Comparison of ENCODE assay signal across 14 mouse cellular contexts in genomic region chr4:100226619-100227018, GRCm38 (mm10).
DNase-seq lines count a peak whose midpoint lies in the region; ATAC-seq and TF ChIP-seq lines count a peak whose summit lies in the region.
"Had no signal": no experiment of that assay in that cellular context is flagged by ENCODE, and none has a peak within 500 bp of the region (broad histone marks: within the 10 kb centered on the region; RNA-seq: fewer than 3 reads in every experiment).

No protein-coding gene starts in this region.

- H3K4me3 ChIP-seq in kidney, adult 2 months (ENCODE audit: insufficient read depth, low read depth, low read length): no peak overlapping the region
- no peak overlapping the region for H3K4me3 ChIP-seq in kidney, embryonic 15.5 days (replicated peaks)
- H3K4me3 ChIP-seq in heart, embryonic 11.5 days (ENCODE audit: low read depth, low read length): no peak overlapping the region
- H3K4me3 ChIP-seq: limb, embryonic 12.5 days had no signal

- TF ChIP-seq CTCF in kidney, adult 2 months (conservative IDR thresholded peaks at IDR 0.05; ENCODE audit: insufficient read depth, insufficient read length, low read depth, low read length): no peak

- no peaks in the 10 kb centered on the region for H3K36me3 ChIP-seq in kidney, adult 2 months (ENCODE audit: control insufficient read depth, insufficient read depth, low read length)
- H3K36me3 ChIP-seq in kidney, embryonic 15.5 days: no peaks in the 10 kb centered on the region
- H3K36me3 ChIP-seq in heart, embryonic 11.5 days (ENCODE audit: control insufficient read depth, insufficient read depth, low read length): no peaks in the 10 kb centered on the region
- H3K36me3 ChIP-seq: limb, embryonic 12.5 days had no signal

- no peaks in the 10 kb centered on the region for H3K27me3 ChIP-seq in kidney, adult 2 months (replicated peaks; ENCODE audit: control insufficient read depth, insufficient read depth, low read length)
- H3K27me3 ChIP-seq in kidney, embryonic 15.5 days: no peaks in the 10 kb centered on the region
- no peaks in the 10 kb centered on the region for H3K27me3 ChIP-seq in heart, embryonic 11.5 days (ENCODE audit: control insufficient read depth, insufficient read depth, low read length)
- H3K27me3 ChIP-seq: CH12.LX had no signal

- no peak overlapping the region for H3K27ac ChIP-seq in kidney, adult 2 months (ENCODE audit: insufficient read depth, low read depth, low read length)
- no peak overlapping the region for H3K27ac ChIP-seq in kidney, embryonic 15.5 days
- peak overlapping the region; percentile 68 for H3K27ac ChIP-seq in heart, embryonic 11.5 days (ENCODE audit: low read depth, low read length)
- H3K27ac ChIP-seq: hindbrain, postnatal 0 days; limb, embryonic 12.5 days; macrophage had no signal

- peak; percentile 63 for DNase-seq in kidney, adult 2 months
- peak; percentile 81 for DNase-seq in heart, postnatal 4 days
- peak; percentile 49 for DNase-seq in lung, postnatal 36 days
- no peak for DNase-seq in cerebellum, postnatal 36 days
- DNase-seq: gastrocnemius, postnatal 10 days had no signal

- H3K4me2 ChIP-seq in kidney, embryonic 15.5 days: no peak overlapping the region
- H3K4me2 ChIP-seq in heart, embryonic 11.5 days: no peak overlapping the region
- H3K4me2 ChIP-seq: limb, embryonic 12.5 days had no signal

- WGBS in kidney, adult 2 months: 45% methylated on average over 4 of the region's 4 CpGs
- 54% methylated on average over 4 of the region's 4 CpGs for WGBS in kidney, embryonic 15.5 days
- WGBS in heart, embryonic 11.5 days (ENCODE audit: insufficient replicate concordance): 21% methylated on average over 4 of the region's 4 CpGs

- H3K4me1 ChIP-seq in kidney, adult 2 months (ENCODE audit: control insufficient read depth, insufficient read depth, low read length): peaks cover 17% of the 10 kb centered on the region; the same call in 1 of the 2 replicates
- H3K4me1 ChIP-seq in kidney, embryonic 15.5 days: peaks cover 34% of the 10 kb centered on the region
- peaks cover 37% of the 10 kb centered on the region for H3K4me1 ChIP-seq in heart, embryonic 11.5 days (ENCODE audit: control insufficient read depth, insufficient read depth, low read length)

- TF ChIP-seq POLR2A in kidney, adult 2 months (IDR thresholded peaks at IDR 0.05; ENCODE audit: low read depth, low read length): no peak

- no peak overlapping the region for H3K9ac ChIP-seq in kidney, embryonic 15.5 days
- no peak overlapping the region for H3K9ac ChIP-seq in heart, embryonic 11.5 days (ENCODE audit: low read depth, low read length)
- H3K9ac ChIP-seq: limb, embryonic 12.5 days had no signal

- no peaks in the 10 kb centered on the region for H3K9me3 ChIP-seq in kidney, embryonic 15.5 days (replicated peaks)
- H3K9me3 ChIP-seq in heart, embryonic 11.5 days (replicated peaks; ENCODE audit: control insufficient read depth, low read length): no peaks in the 10 kb centered on the region
- H3K9me3 ChIP-seq: limb, embryonic 12.5 days had no signal

- ATAC-seq in kidney, embryonic 15.5 days (replicated peaks; ENCODE audit: low FRiP score): no peak
- peak; percentile 42; the same call in 1 of the 2 replicates for ATAC-seq in heart, embryonic 11.5 days (replicated peaks; ENCODE audit: insufficient number of reproducible peaks, low FRiP score, low TSS enrichment)
- no peak for ATAC-seq in monocyte, adult 5-6 weeks (replicated peaks; ENCODE audit: insufficient number of reproducible peaks, low FRiP score, low TSS enrichment, poor library complexity, severe bottlenecking)
- ATAC-seq: forebrain, embryonic 16.5 days; hindbrain, postnatal 0 days; midbrain, embryonic 16.5 days had no signal

Comparison
In these comparisons a context has a peak if more than half of its experiments do, and no peak if none do; other contexts are left out.
1. DNase-seq: peak in kidney, adult 2 months (single experiment), heart, postnatal 4 days (single experiment) and lung, postnatal 36 days (single experiment); none in cerebellum, postnatal 36 days (0 of 2).